Mouse (Mus musculus): Measurements from ENCODE around the gene Tpgs1. TPM values are rescaled to one million over a fixed set of nuclear protein-coding genes. Genes with fewer than 3 reads are reported as not detected.
"Not testable (repeated sequence)": the region's sequence is repeated elsewhere in the genome, so short reads cannot be mapped to it uniquely, and the experiment has no call there.

Gene Tpgs1
- total and polyA plus RNA-seq, 3 experiments, result 42.0 to 58.9 (median 42.8) TPM

DNA sequence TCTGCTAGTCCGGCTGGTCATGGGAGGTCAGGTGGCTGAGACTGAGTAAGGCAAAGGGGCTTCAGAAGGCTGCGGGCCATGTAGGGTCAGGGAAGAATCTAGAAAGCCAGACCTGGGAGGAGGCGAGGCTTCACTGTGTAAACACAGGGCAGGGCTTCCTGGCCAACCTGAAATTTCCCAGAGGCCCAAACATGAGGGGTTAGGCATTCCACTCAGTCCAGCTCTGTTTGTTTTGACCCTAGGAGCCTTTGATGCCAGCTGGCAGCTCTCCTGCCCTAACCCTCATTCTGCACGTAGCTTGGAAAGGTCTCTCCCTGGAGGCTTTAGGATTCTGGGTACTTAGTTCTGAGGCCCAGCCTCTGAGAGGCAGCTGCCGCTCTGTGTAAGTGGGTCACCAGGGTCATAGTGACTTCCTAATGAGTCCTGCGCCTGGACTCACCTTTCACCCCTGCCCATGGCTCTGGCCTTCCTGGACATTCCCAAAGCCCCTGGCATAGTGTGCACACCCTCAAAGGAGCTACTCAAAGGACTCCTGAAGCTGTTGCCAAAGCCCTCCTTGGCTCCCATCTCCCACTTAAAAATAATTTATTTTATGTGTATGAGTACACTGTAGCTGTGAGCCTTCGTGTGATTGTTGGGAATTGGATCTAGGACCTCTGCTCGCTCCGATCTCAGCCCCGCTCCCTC, 32.4 kb downstream of the Tpgs1 start:
- dilution Hi-C loops (cut with MboI; ENCODE audit: extremely low pct_ligation_motif_present, extremely low pct_unique_long_range_greater_than_20kb, low sequenced_read_pairs) (no loop called here), in situ Hi-C loops (cut with MboI; ENCODE audit: low pct_ligation_motif_present, low pct_unique_long_range_greater_than_20kb, low sequenced_read_pairs) (no loop called here)
- Histone ChIP-seq H3K27me3 (replicated peaks) (no peaks in the 10 kb centered on the region), H3K4me3 (replicated peaks in 1 of 3; ENCODE audit: low read depth in 2 of 3, low read length in 2 of 3, poor library complexity in 1 of 3) (no peak overlapping the region), H3K36me3 (replicated peaks in 1 of 2; ENCODE audit: control insufficient read depth in 1 of 2, insufficient read depth in 1 of 2, low read length in 1 of 2) (peaks cover 0 to 9% of the 10 kb centered on the region in 2 experiments), H3K9ac (ENCODE audit: insufficient read depth, low read depth) (no peak overlapping the region), H3K4me1 (ENCODE audit: control insufficient read depth in 1 of 2, insufficient read depth in 2 of 2) (peaks cover 12 to 19% of the 10 kb centered on the region in 2 experiments), H3K27ac (ENCODE audit: insufficient read depth, low read depth) (no peak overlapping the region), H3K4me2 (ENCODE audit: insufficient read depth, low read depth, poor library complexity, severe bottlenecking) (no peak overlapping the region), H3K9me3 (replicated peaks; ENCODE audit: low read length) (no peaks in the 10 kb centered on the region), H3K79me2 (replicated peaks; ENCODE audit: control insufficient read depth, extremely low read depth, insufficient read depth, poor library complexity, severe bottlenecking) (peaks cover 22% of the 10 kb centered on the region)
- DNase-seq (ENCODE audit: extremely low read depth), result no peak
- no peak for TF ChIP-seq RCOR1 (conservative IDR thresholded peaks at IDR 0.05; ENCODE audit: low read depth, low read length)
- TF ChIP-seq JUN (IDR thresholded peaks at IDR 0.05; ENCODE audit: insufficient read depth, low read depth, low read length), result no peak
- no peak for TF ChIP-seq PAX5 (IDR thresholded peaks at IDR 0.05; ENCODE audit: low read length)
- TF ChIP-seq TCF12 (IDR thresholded peaks at IDR 0.05; ENCODE audit: low read depth, low read length), result no peak
- no peak for TF ChIP-seq MAX (IDR thresholded peaks at IDR 0.05; ENCODE audit: low read length)

DNA sequence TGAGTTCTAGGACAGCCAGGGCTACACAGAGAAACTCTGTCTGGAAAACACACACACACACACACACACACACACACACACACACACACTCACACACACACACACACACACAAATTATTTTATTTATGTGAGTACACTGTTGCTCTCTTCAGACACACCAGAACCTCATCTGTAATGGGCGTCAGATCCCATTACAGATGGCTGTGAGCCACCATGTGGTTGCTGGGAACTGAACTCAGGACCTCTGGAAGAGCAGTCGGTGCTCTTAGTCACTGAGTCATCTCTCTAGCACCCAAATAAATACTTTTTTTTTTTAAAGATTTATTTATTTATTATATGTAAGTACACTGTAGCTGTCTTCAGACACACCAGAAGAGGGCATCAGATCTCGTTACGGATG, 33.8 kb downstream of the Tpgs1 start:
- H3K27me3 ChIP-seq (replicated peaks); H3K27ac ChIP-seq (ENCODE audit: insufficient read depth, low read depth); dilution Hi-C loops (cut with MboI; ENCODE audit: extremely low pct_ligation_motif_present, extremely low pct_unique_long_range_greater_than_20kb, low sequenced_read_pairs); H3K4me2 ChIP-seq (ENCODE audit: insufficient read depth, low read depth, poor library complexity, severe bottlenecking); H3K9me3 ChIP-seq (replicated peaks; ENCODE audit: low read length); H3K9ac ChIP-seq (ENCODE audit: insufficient read depth, low read depth); H3K4me3 ChIP-seq (replicated peaks in 1 of 3; ENCODE audit: low read depth in 2 of 3, low read length in 2 of 3, poor library complexity in 1 of 3); in situ Hi-C loops (cut with MboI; ENCODE audit: low pct_ligation_motif_present, low pct_unique_long_range_greater_than_20kb, low sequenced_read_pairs); DNase-seq (ENCODE audit: extremely low read depth): not testable (repeated sequence)
- peaks cover 35% of the 10 kb centered on the region for H3K79me2 ChIP-seq (replicated peaks; ENCODE audit: control insufficient read depth, extremely low read depth, insufficient read depth, poor library complexity, severe bottlenecking)
- H3K36me3 ChIP-seq (replicated peaks in 1 of 2; ENCODE audit: control insufficient read depth in 1 of 2, insufficient read depth in 1 of 2, low read length in 1 of 2), result peaks cover 2 to 23% of the 10 kb centered on the region in 2 experiments
- peaks cover 21 to 32% of the 10 kb centered on the region in 2 experiments for H3K4me1 ChIP-seq (ENCODE audit: control insufficient read depth in 1 of 2, insufficient read depth in 2 of 2)

DNA sequence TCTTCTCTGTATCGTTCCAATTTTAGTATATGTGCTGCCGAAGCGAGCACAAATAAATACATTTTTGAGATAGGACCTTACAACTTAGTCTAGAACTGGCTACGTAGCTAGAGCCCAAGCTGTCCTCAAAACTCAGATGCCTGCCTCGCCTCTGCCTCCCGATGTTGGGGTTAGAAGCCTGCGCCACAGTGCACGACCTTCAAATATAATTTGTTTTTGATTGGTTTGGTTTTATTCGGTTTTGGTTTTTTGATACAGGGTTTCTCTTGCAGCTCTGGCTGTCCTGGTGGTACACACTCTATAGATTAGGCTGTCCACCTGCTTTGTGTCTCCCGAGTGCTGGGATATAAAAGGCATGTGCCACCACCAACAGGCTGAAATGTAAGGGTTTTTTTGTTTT, 34.4 kb downstream of the Tpgs1 start:
- peaks cover 38% of the 10 kb centered on the region for H3K79me2 ChIP-seq (replicated peaks; ENCODE audit: control insufficient read depth, extremely low read depth, insufficient read depth, poor library complexity, severe bottlenecking)
- H3K27me3 ChIP-seq (replicated peaks), result no peaks in the 10 kb centered on the region
- H3K4me3 ChIP-seq (replicated peaks in 1 of 3; ENCODE audit: low read depth in 2 of 3, low read length in 2 of 3, poor library complexity in 1 of 3), result peak overlapping the region in 2 of 3 experiments; percentile 12 to 87
- H3K4me2 ChIP-seq (ENCODE audit: insufficient read depth, low read depth, poor library complexity, severe bottlenecking), result 0 out of 2 replicates have a peak overlapping the region, but pooled peaks have one; percentile 30
- in situ Hi-C loops (cut with MboI; ENCODE audit: low pct_ligation_motif_present, low pct_unique_long_range_greater_than_20kb, low sequenced_read_pairs) (no loop called here), dilution Hi-C loops (cut with MboI; ENCODE audit: extremely low pct_ligation_motif_present, extremely low pct_unique_long_range_greater_than_20kb, low sequenced_read_pairs) (no loop called here)
- TF ChIP-seq NRF1 (IDR thresholded peaks at IDR 0.05; ENCODE audit: low read depth, low read length), result no peak
- no peak for TF ChIP-seq RCOR1 (conservative IDR thresholded peaks at IDR 0.05; ENCODE audit: low read depth, low read length)
- TF ChIP-seq MYC (IDR thresholded peaks at IDR 0.05; ENCODE audit: low read depth, low read length), result no peak
- no peak for TF ChIP-seq JUND (conservative IDR thresholded peaks at IDR 0.05; ENCODE audit: low read depth, low read length)
- no peak for TF ChIP-seq ZKSCAN1 (IDR thresholded peaks at IDR 0.05; ENCODE audit: borderline replicate concordance, low read depth, low read length)
- no peak for TF ChIP-seq JUN (IDR thresholded peaks at IDR 0.05; ENCODE audit: insufficient read depth, low read depth, low read length)
- TF ChIP-seq NELFE (IDR thresholded peaks at IDR 0.05; ENCODE audit: low read depth, low read length), result no peak
- TF ChIP-seq ZMIZ1 (IDR thresholded peaks at IDR 0.05; ENCODE audit: low read depth, low read length), result no peak
- no peak for TF ChIP-seq ZNF384 (IDR thresholded peaks at IDR 0.05; ENCODE audit: low read depth, low read length)
- TF ChIP-seq IRF4 (IDR thresholded peaks at IDR 0.05; ENCODE audit: low read depth, low read length), result no peak
- no peak for TF ChIP-seq CHD1 (IDR thresholded peaks at IDR 0.05; ENCODE audit: low read depth, low read length)
- no peak for TF ChIP-seq MAZ (IDR thresholded peaks at IDR 0.05; ENCODE audit: low read depth, low read length)
- TF ChIP-seq SMC3 (IDR thresholded peaks at IDR 0.05; ENCODE audit: low read depth, low read length), result no peak
- H3K9ac ChIP-seq (ENCODE audit: insufficient read depth, low read depth), result no peak overlapping the region
- H3K36me3 ChIP-seq (replicated peaks in 1 of 2; ENCODE audit: control insufficient read depth in 1 of 2, insufficient read depth in 1 of 2, low read length in 1 of 2), result peaks cover 4 to 29% of the 10 kb centered on the region in 2 experiments
- no peak overlapping the region for H3K27ac ChIP-seq (ENCODE audit: insufficient read depth, low read depth)
- no peaks in the 10 kb centered on the region for H3K9me3 ChIP-seq (replicated peaks; ENCODE audit: low read length)
- DNase-seq (ENCODE audit: extremely low read depth), result no peak
- peaks cover 21 to 33% of the 10 kb centered on the region in 2 experiments for H3K4me1 ChIP-seq (ENCODE audit: control insufficient read depth in 1 of 2, insufficient read depth in 2 of 2)
